Mouse (Mus musculus): ENCODE measurements around the gene Wdr1.

Gene Wdr1

GRCm38 (mm10) chr5:38493890-38494289 is 69.1 kb downstream of the Wdr1 start:
- DNase-seq (ENCODE audit: low read depth), result no peak

- DNase-seq (ENCODE audit: low read depth), result no peak
Measured at GRCm38 (mm10) chr5:38491763-38492162, 71.3 kb downstream of the Wdr1 start.

GRCm38 (mm10) chr5:38489739-38490138 is 73.3 kb downstream of the Wdr1 start:
- DNase-seq (ENCODE audit: low read depth), result no peak

- no peak for DNase-seq (ENCODE audit: low read depth)
Measured at GRCm38 (mm10) chr5:38488673-38489615, 74.1 kb downstream of the Wdr1 start.

- DNase-seq (ENCODE audit: low read depth), result no peak
Measured at GRCm38 (mm10) chr5:38488026-38488425, 75.0 kb downstream of the Wdr1 start.

- DNase-seq (ENCODE audit: low read depth), result no peak
Measured at GRCm38 (mm10) chr5:38487247-38487646, 75.8 kb downstream of the Wdr1 start.

GRCm38 (mm10) chr5:38485946-38486345 is 77.1 kb downstream of the Wdr1 start:
- DNase-seq (ENCODE audit: low read depth), result no peak

- DNase-seq (ENCODE audit: low read depth), result no peak
Measured at GRCm38 (mm10) chr5:38483518-38484110, 79.4 kb downstream of the Wdr1 start.

GRCm38 (mm10) chr5:38480822-38481707 is 82.0 kb downstream of the Wdr1 start:
- DNase-seq (ENCODE audit: low read depth), result no peak

GRCm38 (mm10) chr5:38479908-38480725 is 82.9 kb downstream of the Wdr1 start:
- peak; percentile 82 for DNase-seq (ENCODE audit: low read depth)

- peak; percentile 19 for DNase-seq (ENCODE audit: low read depth)
Measured at GRCm38 (mm10) chr5:38479545-38479907, 83.5 kb downstream of the Wdr1 start.

- peak; percentile 45 for DNase-seq (ENCODE audit: low read depth)
Measured at GRCm38 (mm10) chr5:38479027-38479426, 84.0 kb downstream of the Wdr1 start.

- DNase-seq (ENCODE audit: low read depth), result no peak
Measured at GRCm38 (mm10) chr5:38477731-38478445, 85.1 kb downstream of the Wdr1 start.

- no peak for DNase-seq (ENCODE audit: low read depth)
Measured at GRCm38 (mm10) chr5:38476861-38477565, 86.0 kb downstream of the Wdr1 start.

Measured in naive thymus-derived CD4-positive, alpha-beta T cell, adult 2 months (primary cell).